Comparison of ENCODE assay signal across 23 mouse cellular contexts in the genomic region with DNA sequence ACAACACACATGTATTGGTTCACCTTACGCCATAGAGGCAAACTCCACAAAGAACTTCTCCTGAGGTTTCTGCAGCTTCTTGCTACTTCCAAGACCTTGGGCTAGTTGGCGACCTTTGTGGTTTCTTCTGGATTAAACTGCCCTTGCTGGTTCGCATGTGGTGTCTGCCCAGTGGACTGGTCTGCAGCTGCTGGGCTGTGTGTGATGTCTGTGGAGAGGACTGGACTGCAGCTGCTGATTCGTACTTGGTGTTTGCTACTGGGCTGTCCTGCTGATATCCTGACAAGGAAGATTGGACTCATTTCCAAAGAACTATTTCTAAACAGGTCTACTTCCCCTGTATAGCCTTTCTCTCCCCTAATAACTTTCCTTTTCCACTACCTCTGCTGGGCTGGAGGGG. TPM values are rescaled to one million over a fixed set of nuclear protein-coding genes. Genes with fewer than 3 reads are reported as not detected.
DNase-seq lines count a peak whose midpoint lies in the region; TF ChIP-seq lines count a peak whose summit lies in the region.
"Had no signal": no experiment of that assay in that cellular context is flagged by ENCODE, and none has a peak within 500 bp of the region (broad histone marks: within the 10 kb centered on the region; RNA-seq: fewer than 3 reads in every experiment).

No protein-coding gene starts in this region.

- H3K27me3 ChIP-seq in myocyte (ENCODE audit: control insufficient read depth, insufficient read depth, insufficient read length) = peaks cover 22% of the 10 kb centered on the region
- H3K27me3 ChIP-seq: Patski had no signal

- no peaks in the 10 kb centered on the region for H3K79me2 ChIP-seq in myocyte (ENCODE audit: control insufficient read depth, insufficient read depth)

- H3K36me3 ChIP-seq in myocyte (ENCODE audit: control insufficient read depth, insufficient read depth) = no peaks in the 10 kb centered on the region
- H3K36me3 ChIP-seq: G1E had no signal

- DNase-seq in NIH3T3 (ENCODE audit: low read depth) = peak; percentile 6
- no peak for DNase-seq in heart, postnatal 36 days
- no peak for DNase-seq in right cerebral cortex, postnatal 10 days (ENCODE audit: low spot score in 2 of 2)
- DNase-seq: adrenal gland, adult 2 months; adrenal gland, adult 8-10 months; adrenal gland, postnatal 10 days; adrenal gland, postnatal 14 days; adrenal gland, postnatal 25 days; adrenal gland, postnatal 36 days; B cell, adult 2 months; cerebellum, adult 11 months; cerebellum, adult 11-12 months; cerebellum, adult 18-20 months; cerebellum, adult 2 months had no signal

- H3ac ChIP-seq in myocyte (ENCODE audit: control insufficient read depth, insufficient read length) = no peak overlapping the region

- H3K4me2 ChIP-seq in myocyte (ENCODE audit: low read depth) = no peak overlapping the region

- no peak overlapping the region for H3K4me3 ChIP-seq in myocyte

- no peak for TF ChIP-seq POLR2A in myocyte (IDR thresholded peaks at IDR 0.05; ENCODE audit: insufficient read length, low read depth)

- intact Hi-C loops in heart, postnatal 36 days (cut with DNase I) = no loop called here

TF ChIP-seq in myocyte, 11 proteins besides CTCF, POLR2A, EP300 and RAD21:
- TF ChIP-seq MYOD1 (IDR thresholded peaks at IDR 0.05; ENCODE audit: control insufficient read depth in 1 of 3, insufficient read length in 2 of 3, low read depth in 2 of 3) (peak in 2 of 3 experiments; percentile 64 to 67), MYOG (IDR thresholded peaks at IDR 0.05; ENCODE audit: control insufficient read depth in 1 of 3, insufficient read depth in 1 of 3, insufficient read length in 2 of 3, low read depth in 2 of 3) (peak in 2 of 3 experiments; percentile 35 to 36), POLR2AphosphoS2 (IDR thresholded peaks at IDR 0.05; ENCODE audit: insufficient read length, low read depth) (no peak), TCF3 (IDR thresholded peaks at IDR 0.05; ENCODE audit: insufficient read length, low read depth) (peak; percentile 10)

RNA-seq across cellular contexts. Expression of a gene that starts 14.8 kb away (rescaled TPM):
- polyA plus RNA-seq in myocyte (2012; fragmentation: generic; extraction: Trizol) = 26.8 TPM
- 10 to 100 TPM; 19.6 to 24.9 TPM for total RNA-seq in heart, postnatal 36 days (2021)

RNA-seq across cellular contexts. Expression of a gene that starts 48.8 kb away (rescaled TPM):
- 0.19 TPM for polyA plus RNA-seq in myocyte (2012; fragmentation: generic; extraction: Trizol)
- total RNA-seq in heart, postnatal 36 days (2021) = 1 to 10 TPM; 4.1 to 6.2 TPM
- total RNA-seq: CH12.LX had no signal
- polyA plus RNA-seq: activated CD4-positive, CD25-positive, alpha-beta regulatory T cell, adult 4 months; CD4-positive, CD25-positive, alpha-beta regulatory T cell, adult 4 months; G1E had no signal

RNA-seq across cellular contexts. Expression of a gene that starts 48.9 kb away (rescaled TPM):
- polyA plus RNA-seq in myocyte (2012; fragmentation: generic; extraction: Trizol) = 0.01 TPM
- total RNA-seq in heart, postnatal 36 days (2021) = not detected
- total RNA-seq: adrenal gland, adult 18-20 months; adrenal gland, adult 2 months; adrenal gland, adult 8-10 months; adrenal gland, postnatal 10 days; adrenal gland, postnatal 14 days; adrenal gland, postnatal 36 days; CH12.LX; MEL had no signal
- polyA plus RNA-seq: activated CD4-positive, CD25-positive, alpha-beta regulatory T cell, adult 4 months; adrenal gland, adult 2 months; C2C12; cerebellum, adult 2 months; G1E had no signal
